Mouse (Mus musculus): ENCODE data around the gene Hoxa1.

Gene Hoxa1

GRCm38 (mm10) chr6:52162093-52162380 lies 3.9 kb upstream of the Hoxa1 start:
- in situ Hi-C loops (cut with MboI; ENCODE audit: unreplicated experiment in 2 of 2) = no loop called here

GRCm38 (mm10) chr6:52161336-52162092 lies 3.4 kb upstream of the Hoxa1 start:
- in situ Hi-C loops (cut with MboI; ENCODE audit: unreplicated experiment in 2 of 2) = no loop called here

DNA sequence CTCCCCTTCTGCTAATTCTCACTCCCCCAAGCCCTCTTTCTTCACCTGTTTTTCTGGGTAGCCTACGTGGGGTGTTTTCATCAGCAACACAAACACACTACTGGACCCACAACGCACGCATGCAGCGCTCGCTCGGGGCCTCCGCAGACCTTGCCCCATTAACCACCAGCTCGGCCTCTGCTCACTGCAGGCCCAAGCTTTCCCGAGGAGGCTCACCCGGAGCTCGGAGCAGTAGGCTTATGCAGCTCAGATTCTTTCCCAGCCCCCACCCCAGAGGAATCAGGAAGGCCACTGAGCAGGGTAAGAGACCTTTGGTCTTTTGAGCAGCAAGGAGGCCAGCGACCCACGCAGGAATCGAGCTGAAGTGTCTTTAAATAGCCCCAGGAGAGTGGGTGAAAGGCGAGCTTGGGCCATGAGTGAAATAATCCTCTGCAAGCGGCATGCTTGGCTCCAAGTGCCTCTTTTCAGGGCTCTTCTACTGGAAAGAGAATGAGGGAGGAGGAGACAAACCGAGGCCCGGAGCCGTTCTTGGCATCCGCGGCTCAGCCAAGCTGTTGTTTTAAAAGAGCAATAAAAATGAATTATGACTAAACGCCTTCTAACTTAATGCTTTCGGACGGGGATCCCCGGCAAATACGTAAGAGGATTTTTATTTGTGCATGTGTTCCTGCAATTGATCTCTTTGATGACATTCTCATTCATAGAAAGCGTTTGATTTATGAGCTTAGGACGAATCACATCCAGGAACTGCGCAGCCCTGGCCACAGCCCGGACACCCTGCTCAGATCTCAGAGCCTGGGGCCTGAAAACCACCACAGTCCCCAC lies 2.6 kb upstream of the Hoxa1 start:
- in situ Hi-C loops (cut with MboI; ENCODE audit: unreplicated experiment in 2 of 2) = no loop called here

DNA sequence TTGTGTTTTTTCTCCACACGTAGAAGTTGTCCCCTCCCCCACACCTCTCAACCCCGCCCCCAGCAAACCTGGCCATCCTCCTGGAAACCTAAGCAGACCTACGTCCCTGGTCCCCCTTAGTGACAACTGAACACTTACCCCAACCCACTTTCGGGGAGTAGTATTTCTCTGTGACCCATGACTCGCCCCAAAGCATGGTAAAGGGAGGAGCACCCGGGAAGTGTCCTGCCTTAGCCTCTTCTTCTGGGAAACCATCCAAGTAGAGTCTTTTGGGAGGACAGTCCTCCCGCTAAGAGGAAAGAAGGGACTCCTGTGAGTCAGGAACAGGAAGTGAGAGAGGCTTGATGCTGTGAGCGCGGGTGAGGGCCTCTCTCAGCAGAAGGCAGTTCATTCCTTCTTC lies 1.9 kb upstream of the Hoxa1 start:
- in situ Hi-C loops (cut with MboI; ENCODE audit: unreplicated experiment in 2 of 2) = no loop called here

DNA sequence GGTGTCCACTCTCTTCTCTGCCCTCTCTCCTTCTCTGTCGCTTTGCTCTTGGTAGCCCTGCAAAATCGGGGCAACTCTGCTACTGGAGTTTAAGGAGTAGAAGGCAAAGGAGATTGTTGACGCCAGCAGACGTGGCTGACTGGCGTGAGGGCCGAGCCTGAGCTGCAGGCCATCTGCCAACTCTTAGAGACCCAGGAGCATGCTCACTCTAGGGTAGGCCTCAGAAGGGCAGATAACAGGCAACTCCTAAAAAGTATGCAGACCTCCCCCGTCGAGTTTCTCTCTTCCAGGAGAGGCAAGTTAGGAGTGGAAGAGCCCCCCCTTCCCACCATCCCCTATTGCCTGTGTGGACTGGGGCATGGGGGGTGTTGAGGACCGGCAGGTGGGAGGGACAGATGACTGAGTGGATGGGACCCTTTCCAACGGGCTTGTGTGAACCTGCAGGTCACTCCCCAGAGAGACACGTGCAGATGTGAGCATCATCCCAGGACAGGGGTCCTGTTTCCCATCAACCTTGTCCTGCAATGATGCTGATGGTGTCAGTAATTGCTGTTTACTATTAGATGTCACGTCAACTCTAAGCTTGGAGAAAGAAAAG lies 1.1 kb upstream of the Hoxa1 start:
- in situ Hi-C loops (cut with MboI; ENCODE audit: unreplicated experiment in 2 of 2) = no loop called here

- in situ Hi-C loops (cut with MboI; ENCODE audit: unreplicated experiment in 2 of 2) = no loop called here
These were observed 446 bp downstream of the Hoxa1 start for GRCm38 (mm10) chr6:52157466-52158275.

DNA sequence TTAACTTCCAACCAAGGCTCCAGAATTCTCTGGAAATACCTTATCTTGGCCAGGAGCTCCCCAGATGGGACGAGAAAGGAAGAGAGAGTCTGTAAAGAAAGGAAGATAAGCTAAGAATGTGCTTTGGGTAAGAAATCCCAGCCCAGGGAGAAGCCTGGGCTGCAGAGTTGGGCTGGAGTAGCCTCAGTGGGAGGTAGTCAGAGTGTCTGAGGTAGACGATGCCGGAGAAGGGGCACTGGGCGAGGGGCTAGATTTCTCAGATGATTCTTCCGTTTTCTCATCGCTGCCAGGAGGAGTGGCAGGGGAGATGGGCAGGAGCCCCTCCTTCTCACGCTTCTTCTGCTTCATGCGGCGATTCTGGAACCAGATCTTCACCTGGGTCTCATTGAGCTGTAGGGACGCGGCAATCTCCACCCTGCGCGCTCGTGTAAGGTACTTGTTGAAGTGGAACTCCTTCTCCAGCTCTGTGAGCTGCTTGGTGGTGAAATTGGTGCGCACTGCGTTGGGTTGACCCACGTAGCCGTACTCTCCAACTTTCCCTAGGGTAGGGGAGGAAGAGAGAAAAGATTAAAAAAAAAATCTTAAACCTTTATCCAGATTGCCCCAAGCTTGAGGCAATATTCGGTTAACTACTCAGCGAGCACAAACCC lies 1.4 kb downstream of the Hoxa1 start:
- in situ Hi-C loops (cut with MboI; ENCODE audit: unreplicated experiment in 2 of 2) = no loop called here

DNA sequence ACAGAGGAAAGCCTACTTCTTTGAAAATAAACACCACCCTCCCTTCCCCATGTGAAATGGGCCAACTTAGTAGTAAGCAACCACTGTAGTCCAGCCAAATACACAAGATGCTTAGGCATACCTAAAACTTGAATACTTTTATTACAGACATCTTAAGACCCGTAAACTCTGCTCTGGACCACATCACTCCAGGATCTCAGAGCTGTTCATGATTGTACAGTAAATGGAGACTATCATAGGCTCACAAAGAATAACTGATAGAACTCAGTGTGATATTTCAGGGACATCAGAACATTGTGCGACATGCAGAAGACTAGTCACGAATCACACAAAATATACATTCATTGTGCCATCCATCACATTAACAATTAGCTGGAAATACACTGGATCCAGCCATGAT lies 2.6 kb downstream of the Hoxa1 start:
- in situ Hi-C loops (cut with MboI; ENCODE audit: unreplicated experiment in 2 of 2) = no loop called here

GRCm38 (mm10) chr6:52154044-52154443 lies 4.1 kb downstream of the Hoxa1 start:
- in situ Hi-C loops (cut with MboI; ENCODE audit: unreplicated experiment in 2 of 2) = no loop called here

GRCm38 (mm10) chr6:52153270-52153669 lies 4.8 kb downstream of the Hoxa1 start:
- in situ Hi-C loops (cut with MboI; ENCODE audit: unreplicated experiment in 2 of 2) = no loop called here

DNA sequence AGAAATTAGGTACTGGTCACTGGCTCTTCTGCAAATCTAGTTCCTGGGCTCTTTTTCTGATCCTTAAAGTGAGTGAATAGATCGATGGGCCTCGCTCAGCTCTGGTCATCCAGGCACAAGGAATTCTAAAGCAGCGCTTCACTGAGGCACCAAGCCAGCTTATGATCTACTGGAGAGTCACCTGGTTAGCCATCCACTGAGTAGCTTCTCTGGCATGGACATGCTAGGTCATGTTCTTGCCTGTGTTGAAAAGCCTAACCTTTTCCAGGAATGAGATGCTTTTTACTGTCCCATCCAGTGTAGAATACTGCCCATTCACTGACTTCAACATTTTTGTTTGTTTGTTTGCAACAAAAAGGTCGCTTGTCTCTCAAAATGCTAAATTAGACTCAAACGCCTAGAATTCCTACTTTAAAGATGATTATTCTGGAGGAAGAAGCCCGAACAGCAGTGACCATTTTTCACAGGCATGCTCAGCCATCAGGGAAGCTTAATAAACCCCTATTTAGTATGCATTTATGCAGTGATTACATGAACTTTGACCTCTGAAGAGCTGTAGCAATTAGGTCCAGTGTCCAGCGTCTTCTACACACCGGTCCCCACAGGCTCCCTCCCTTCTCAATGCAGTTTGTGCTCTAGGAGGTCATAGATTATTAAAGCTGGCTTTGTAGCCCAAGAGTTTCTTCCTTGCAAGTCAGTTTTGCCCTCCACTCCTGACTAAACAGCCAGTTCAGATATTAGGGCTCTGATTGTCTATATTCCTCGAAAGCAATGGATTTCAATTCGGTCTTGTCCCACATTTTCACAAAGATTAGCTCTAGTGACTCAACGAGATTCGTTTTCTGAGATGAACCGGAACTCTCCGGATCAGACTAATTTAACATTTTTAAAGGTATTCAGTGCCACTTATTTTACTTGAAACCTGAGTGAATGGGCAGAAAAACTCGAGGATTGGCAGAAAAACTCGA lies 5.6 kb downstream of the Hoxa1 start:
- in situ Hi-C loops (cut with MboI; ENCODE audit: unreplicated experiment in 2 of 2) = no loop called here

DNA sequence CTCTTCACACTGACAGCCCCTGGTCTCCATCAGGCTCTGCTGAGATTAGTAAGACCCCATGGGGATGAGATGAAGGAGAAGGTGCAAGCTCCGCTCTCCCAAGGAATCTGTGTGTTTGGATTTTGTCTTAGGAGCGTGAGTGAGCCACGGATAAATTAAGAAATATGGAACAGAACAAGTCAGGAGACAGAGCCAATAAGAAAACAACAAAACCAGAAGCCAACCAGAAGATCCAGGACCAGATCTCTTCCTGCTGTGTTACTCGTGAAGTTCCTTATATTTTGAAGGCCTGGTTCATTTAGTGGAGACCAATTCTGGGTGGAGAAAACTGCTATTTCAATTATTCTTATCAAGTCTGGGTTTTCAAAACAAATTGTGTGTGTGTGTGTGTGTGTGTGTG lies 6.5 kb downstream of the Hoxa1 start:
- in situ Hi-C loops (cut with MboI; ENCODE audit: unreplicated experiment in 2 of 2) = no loop called here

GRCm38 (mm10) chr6:52150401-52150966 lies 7.6 kb downstream of the Hoxa1 start:
- in situ Hi-C loops (cut with MboI; ENCODE audit: unreplicated experiment in 2 of 2) = no loop called here

DNA sequence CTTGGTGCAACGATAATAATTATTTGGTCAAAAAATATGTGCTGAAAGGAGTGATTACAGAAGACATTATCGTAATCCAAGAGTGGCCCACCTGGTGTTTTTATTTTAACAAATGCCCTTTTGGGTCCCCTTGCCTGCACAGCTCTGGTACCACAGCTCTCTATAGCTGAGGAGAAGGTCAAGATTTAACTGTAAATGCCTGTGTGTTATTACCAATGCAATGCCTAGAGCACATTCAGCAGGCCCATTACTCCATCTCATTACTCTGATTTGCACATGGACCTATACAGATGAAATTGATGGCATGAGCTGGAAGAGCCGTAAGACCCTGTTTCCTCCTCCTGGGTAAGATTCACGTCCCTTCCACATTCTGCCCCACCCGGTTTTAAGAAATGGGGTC lies 19.0 kb downstream of the Hoxa1 start:
- in situ Hi-C loops (cut with MboI; ENCODE audit: unreplicated experiment in 2 of 2) = no loop called here

DNA sequence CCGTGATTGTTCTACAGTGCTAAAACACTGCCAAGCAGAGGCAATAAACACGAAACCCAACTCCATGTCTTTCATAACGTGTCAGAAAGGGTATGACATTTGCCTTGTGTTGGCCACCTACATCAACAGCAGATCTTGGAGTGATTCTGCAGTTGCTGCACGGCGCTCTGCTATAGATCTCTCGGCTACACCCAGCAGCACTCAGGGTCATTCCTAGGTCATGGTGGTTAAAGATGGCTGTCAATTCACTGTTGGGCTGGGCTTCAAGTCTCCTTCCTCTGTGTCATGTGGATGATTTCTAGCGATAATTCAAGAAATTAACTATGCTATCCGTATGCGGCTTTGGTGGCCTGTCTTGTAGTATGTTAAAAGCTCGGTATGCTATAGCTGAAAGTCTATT lies 19.5 kb downstream of the Hoxa1 start:
- in situ Hi-C loops (cut with MboI; ENCODE audit: unreplicated experiment in 2 of 2) = no loop called here

DNA sequence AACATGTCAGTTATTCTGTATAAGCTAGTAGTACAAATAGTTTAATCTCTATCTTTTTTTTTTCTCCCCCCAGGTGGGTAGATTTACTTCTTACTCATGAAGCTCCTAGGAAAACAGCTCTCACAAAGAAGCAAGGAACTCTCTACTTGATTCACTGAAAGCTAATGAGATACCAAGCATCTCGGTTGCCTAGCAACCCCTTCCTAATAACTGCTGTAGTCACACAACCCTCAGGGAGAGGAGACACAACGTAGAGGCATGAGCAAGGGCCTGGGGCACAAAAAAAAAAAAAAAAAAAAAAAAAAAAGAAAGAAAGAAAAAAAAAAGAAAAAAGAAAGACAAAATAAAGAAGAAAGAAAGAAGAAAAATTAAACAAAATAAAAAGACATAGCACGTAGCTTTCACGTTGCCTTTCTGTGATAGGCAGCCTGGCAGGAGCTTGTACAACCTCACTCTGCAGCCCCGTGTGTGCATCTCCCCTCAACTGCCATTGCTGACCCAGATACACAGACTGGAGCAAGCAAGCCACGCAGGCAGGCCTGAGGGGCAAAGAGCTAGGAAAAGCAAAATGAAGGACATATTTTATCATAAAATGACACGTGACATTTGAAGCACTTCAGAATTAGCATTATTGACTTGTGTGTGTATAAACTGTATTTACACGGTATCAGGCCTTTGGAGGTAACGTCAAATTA lies 20.1 kb downstream of the Hoxa1 start:
- in situ Hi-C loops (cut with MboI; ENCODE audit: unreplicated experiment in 2 of 2) = no loop called here

- in situ Hi-C loops (cut with MboI; ENCODE audit: unreplicated experiment in 2 of 2) = no loop called here
These were observed 34.4 kb downstream of the Hoxa1 start for GRCm38 (mm10) chr6:52123673-52124072.

GRCm38 (mm10) chr6:52121173-52121572 lies 36.9 kb downstream of the Hoxa1 start:
- in situ Hi-C loops (cut with MboI; ENCODE audit: unreplicated experiment in 2 of 2) = no loop called here
